Mouse (Mus musculus) kidney, adult 10 weeks (tissue): ENCODE measurements around the gene Pygo1. TPM values are rescaled to one million over a fixed set of nuclear protein-coding genes. Genes with fewer than 3 reads are reported as not detected.

ENCODE experiments used
- polyA plus RNA-seq: library from polyadenylated mRNA; stranded (reverse); fragments of 350-450 nt; fragmentation: Illumina TruSeq; extraction: RNeasy Lipid Tissue Mini Kit (QIAGEN cat#74804); gene quantifications from one replicate; pipeline ENCODE4 v1.2.3, GENCODE M21; 2014; ENCODE audit warnings: low read depth, low replicate concordance

Pygo1 gene
- polyA plus RNA-seq: 0.61 TPM

DNA sequence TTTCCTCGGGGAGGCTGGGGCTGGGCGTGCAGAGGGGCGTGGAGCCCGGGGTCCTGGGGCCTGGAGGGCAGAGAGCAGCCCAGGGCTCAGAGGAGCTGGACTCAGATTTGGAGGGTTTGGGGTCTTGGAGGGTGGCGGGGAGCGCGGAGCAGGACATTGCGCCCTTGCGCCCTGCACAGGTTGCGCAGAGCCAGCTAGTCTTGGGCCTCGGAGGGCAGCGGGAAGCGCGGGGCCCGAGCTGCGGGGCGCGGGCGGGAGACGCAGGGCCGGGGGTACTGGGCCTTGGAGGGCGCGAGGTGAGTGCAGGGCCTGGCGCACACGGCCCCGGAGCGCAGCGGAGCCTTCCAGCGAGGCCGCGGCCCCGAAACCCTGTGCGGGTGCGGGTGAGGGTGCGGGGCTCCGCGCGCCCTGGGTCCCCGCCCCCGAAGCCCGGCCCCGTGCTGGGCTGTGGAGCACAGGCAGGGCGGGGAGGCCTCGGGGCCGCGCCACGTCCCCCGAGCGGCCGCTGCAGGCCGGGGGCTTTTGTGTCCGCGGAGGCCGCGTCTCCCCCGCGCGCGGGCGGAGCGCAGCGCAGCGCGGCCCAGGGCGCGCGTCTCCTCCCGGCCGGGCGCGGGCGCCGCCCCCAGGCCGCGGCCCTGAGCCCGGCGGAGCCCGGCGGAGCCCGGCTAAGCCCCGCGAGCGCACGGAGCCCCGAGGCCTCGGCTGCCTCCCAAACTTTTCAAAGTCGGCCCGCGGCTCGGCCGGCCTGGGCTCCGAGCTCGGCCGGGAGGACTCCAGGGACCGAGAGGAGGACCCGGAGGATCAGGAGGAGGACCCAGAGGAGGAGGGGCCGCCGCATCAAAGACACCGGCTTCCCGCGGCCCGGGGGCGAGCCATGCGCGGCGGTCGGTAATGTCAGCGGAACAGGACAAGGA is at the start of gene Pygo1:
Pygo1 (plus strand) TSS at position 625 of the 914 bp plus-strand sequence.

DNA sequence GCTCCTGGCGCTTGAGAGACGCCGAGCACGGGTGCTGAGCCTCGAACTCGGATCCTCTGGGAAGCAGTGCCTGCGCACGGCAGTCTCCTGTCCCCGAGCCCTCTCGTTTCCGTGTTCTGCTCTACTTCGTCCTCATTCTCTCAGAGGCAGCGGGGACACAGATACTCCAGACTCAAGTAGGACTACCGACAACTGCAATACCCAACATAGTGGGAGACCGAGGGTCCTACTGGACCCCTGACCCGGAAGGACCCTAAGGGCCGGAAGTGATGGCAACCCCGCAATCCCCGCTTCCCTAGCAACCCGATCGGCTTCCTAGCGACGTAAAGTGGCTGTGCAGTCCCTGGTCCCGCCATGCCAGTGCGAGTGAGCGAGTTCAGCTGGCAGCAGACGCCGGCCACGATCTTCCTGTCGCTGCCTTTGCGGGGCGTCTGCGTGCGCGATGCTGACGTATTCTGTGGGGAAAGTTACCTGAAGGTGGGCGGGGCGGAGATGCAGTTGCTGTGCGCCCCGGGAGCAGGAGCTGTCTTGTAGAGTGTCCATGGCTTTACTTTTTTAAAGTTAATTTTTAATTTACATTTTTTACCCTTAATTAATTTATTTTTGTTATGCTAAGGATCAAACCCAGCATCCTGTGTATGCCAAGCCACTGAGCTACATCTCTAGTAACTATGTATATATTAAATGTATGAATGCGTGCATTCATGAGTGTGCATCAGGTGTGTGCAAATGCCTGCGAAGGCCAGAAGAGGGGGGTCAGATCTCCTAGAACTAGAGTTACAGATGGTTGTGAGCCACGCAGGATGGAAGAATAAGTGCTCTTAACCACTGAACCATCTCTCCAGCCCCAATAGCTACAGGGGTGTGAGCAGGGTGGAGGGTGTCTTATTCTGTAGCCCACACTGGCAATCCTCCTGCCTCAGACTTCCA is 33.3 kb downstream of the Pygo1 start, which contains the start of the genes Dyx1c1 and Gm44503:
Dyx1c1 (plus strand) TSS at position 265 of the 930 bp plus-strand sequence.
Gm44503 (plus strand) TSS at position 332 of the 930 bp plus-strand sequence.

DNA sequence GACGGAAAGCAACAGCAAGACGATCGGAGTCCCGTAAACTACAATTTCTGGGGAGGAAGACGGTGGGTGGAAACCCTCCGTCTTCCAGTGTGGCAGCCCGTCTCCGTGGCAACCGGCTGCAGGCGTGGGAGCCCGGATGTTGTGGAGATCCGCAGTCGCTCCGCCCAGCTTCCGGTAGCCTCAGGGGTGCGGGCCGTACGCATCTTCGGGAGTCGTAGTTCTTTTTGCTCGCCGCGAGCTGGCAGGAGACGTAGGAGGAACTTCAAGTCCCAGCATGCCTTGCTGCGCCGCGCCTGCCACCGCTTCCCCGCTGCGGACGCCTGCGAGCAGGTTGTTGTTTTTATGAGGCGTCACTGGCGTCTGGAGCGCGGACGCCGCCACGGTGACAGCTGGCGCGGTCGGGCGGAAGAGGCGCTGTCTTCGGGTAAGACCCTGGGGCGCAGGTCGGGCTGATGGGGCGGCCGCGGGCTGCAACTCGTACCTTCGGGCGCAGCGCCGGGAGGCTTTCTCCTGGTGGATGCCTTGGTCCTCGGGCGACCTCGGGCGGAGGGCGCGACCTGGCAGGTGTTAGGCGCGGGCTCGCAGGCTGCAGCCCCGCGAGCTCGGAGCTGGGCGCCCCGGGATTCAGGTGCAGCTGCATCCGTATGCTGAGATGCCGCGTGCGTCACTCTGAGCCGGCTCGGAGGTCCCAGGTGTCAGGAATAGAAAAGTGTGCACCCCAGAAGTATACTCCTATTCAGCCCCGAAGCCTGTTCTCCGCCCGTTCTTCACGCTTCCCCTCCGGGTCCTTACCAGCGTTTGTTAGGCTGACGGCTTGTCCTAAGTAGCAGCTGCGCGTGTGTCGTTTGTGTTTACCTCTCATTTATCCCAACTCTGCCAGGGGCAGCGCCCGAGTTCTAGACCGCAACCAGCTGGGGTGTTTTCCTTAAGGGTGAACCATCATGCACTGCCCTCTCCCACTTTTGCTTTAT is 60.1 kb downstream of the Pygo1 start, which contains the start of the genes Ccpg1os and Ccpg1:
Ccpg1os (minus strand) TSS at position 133 of the 971 bp plus-strand sequence.
Ccpg1 (plus strand) TSS at position 180 of the 971 bp plus-strand sequence.

Other genes with a start within 250 kb of the Pygo1 start
- 0.16 TPM for gene Prtg, start 118.8 kb upstream of the Pygo1 start, polyA plus RNA-seq
- 3.8 TPM for gene Dyx1c1, start 33.1 kb downstream of the Pygo1 start, polyA plus RNA-seq
- 0.73 TPM for gene Gm44503, start 33.2 kb downstream of the Pygo1 start, polyA plus RNA-seq
- gene Ccpg1os, start 59.7 kb downstream of the Pygo1 start, polyA plus RNA-seq: 29.9 TPM
- 209 TPM for gene Ccpg1, start 59.8 kb downstream of the Pygo1 start, polyA plus RNA-seq
- 11.5 TPM for gene Pigb, start 114.7 kb downstream of the Pygo1 start, polyA plus RNA-seq
- 37.3 TPM for gene Rab27a, start 119.2 kb downstream of the Pygo1 start, polyA plus RNA-seq
- gene Khdc3, start 176.2 kb downstream of the Pygo1 start, polyA plus RNA-seq: not detected
- not detected for gene Gm20509, start 176.8 kb downstream of the Pygo1 start, polyA plus RNA-seq
- gene Rsl24d1, start 187.8 kb downstream of the Pygo1 start, polyA plus RNA-seq: 45.6 TPM